Mouse (Mus musculus) heart, embryonic 14.5 days (tissue): ENCODE measurements around the gene Ptprn2. TPM values are rescaled to one million over a fixed set of nuclear protein-coding genes. Genes with fewer than 3 reads are reported as not detected.

Experiments
- ATAC-seq: fragments of 200-750 bp; cut with Nextera tagmentation; 2 replicates; pipeline ENCODE4 v1.8.0; 2017; ENCODE audit warnings: low read depth, moderate TSS enrichment; ENCODE audit not compliant: insufficient number of reproducible peaks, insufficient read depth, low FRiP score
- H3K27ac ChIP-seq, 2 experiments: fragments of 200-500 bp in 1 of 2; fragments of 300-500 bp in 1 of 2; sonication (generic) in 1 of 2; replicated peaks in 1 of 2; 2 replicates each; pipeline ENCODE4 v1.5.1; 2012 to 2014; ENCODE audit warnings: low read depth in 2 of 2, low read length in 2 of 2, control low read depth in 1 of 2, mild to moderate bottlenecking in 1 of 2, mixed read lengths in 1 of 2; ENCODE audit not compliant: control insufficient read depth in 1 of 2, insufficient read depth in 1 of 2
- H3K27me3 ChIP-seq: fragments of 300-500 bp; sonication (generic); 2 replicates; pipeline ENCODE4 v1.6.1; 2014; ENCODE audit warnings: mild to moderate bottlenecking, low read length, control low read depth; ENCODE audit not compliant: control insufficient read depth, insufficient read depth
- H3K36me3 ChIP-seq: fragments of 300-500 bp; sonication (generic); 2 replicates; pipeline ENCODE4 v1.6.1; 2014; ENCODE audit warnings: mild to moderate bottlenecking, control low read depth, low read length, mixed read lengths; ENCODE audit not compliant: control insufficient read depth, insufficient read depth
- H3K4me1 ChIP-seq, 2 experiments: fragments of 200-500 bp in 1 of 2; fragments of 300-500 bp in 1 of 2; sonication (generic) in 1 of 2; 2 replicates each; pipeline ENCODE4 v1.6.1; 2012 to 2014; ENCODE audit warnings: low read length in 2 of 2, control low read depth in 1 of 2, mixed read lengths in 1 of 2; ENCODE audit not compliant: control insufficient read depth in 2 of 2, insufficient read depth in 2 of 2
- H3K4me2 ChIP-seq: fragments of 300-500 bp; sonication (generic); 2 replicates; pipeline ENCODE4 v1.6.1; 2014; ENCODE audit warnings: mild to moderate bottlenecking, low read length
- H3K4me3 ChIP-seq, 2 experiments: fragments of 200-500 bp in 1 of 2; fragments of 300-500 bp in 1 of 2; sonication (generic) in 1 of 2; 2 replicates each; pipeline ENCODE4 v1.5.1; 2012 to 2014; ENCODE audit warnings: low read length in 2 of 2, mild to moderate bottlenecking in 2 of 2, control low read depth in 1 of 2, low read depth in 1 of 2, moderate library complexity in 1 of 2; ENCODE audit not compliant: control insufficient read depth in 1 of 2, insufficient read depth in 1 of 2
- H3K9ac ChIP-seq: fragments of 300-500 bp; sonication (generic); 2 replicates; pipeline ENCODE4 v1.6.1; 2014; ENCODE audit warnings: mild to moderate bottlenecking, low read length
- H3K9me3 ChIP-seq: fragments of 300-500 bp; sonication (generic); 2 replicates; pipeline ENCODE4 v1.6.1; 2016; ENCODE audit warnings: low read length, control low read depth; ENCODE audit not compliant: control insufficient read depth
- WGBS: fragments of 180-500 bp; shearing (Covaris S2); extraction: QIAGEN DNeasy Blood & Tissue Kit; methylation state at CpG from one replicate; pipeline ENCODE4 v1.1.7; 2014; 5-methylcytosine and 5-hydroxymethylcytosine counted together
- polyA plus RNA-seq: library from polyadenylated mRNA; unstranded; fragments of >200 nt; fragmentation: Nextera tagmentation; extraction: Ambion mirVana; gene quantifications from 2 replicates; pipeline ENCODE4 v1.2.1, GENCODE M21; 2014

Ptprn2 gene
- polyA plus RNA-seq, 1 experiment from 2014 or later, result 0.20 TPM

GRCm38 (mm10) chr12:116599537-116599936, 114.0 kb downstream of the Ptprn2 start:
- H3K4me1 ChIP-seq, result peaks cover 0 to 2% of the 10 kb centered on the region in 2 experiments; a peak in 1 of 4 replicates
- 68% methylated on average over 1 of the region's 1 CpGs for WGBS
- no peaks in the 10 kb centered on the region for H3K27me3 ChIP-seq
- ATAC-seq, result no peak
- H3K36me3 ChIP-seq, result no peaks in the 10 kb centered on the region
- H3K4me2 ChIP-seq, result no peak overlapping the region
- no peak overlapping the region for H3K27ac ChIP-seq
- no peak overlapping the region for H3K9ac ChIP-seq
- H3K4me3 ChIP-seq, result no peak overlapping the region
- no peaks in the 10 kb centered on the region for H3K9me3 ChIP-seq

GRCm38 (mm10) chr12:116600054-116600453, 114.5 kb downstream of the Ptprn2 start:
- Histone ChIP-seq H3K9me3 (no peaks in the 10 kb centered on the region), H3K36me3 (no peaks in the 10 kb centered on the region), H3K4me1 (peaks cover 0 to 2% of the 10 kb centered on the region in 2 experiments; a peak in 1 of 4 replicates), H3K27ac (no peak overlapping the region), H3K27me3 (no peaks in the 10 kb centered on the region), H3K9ac (no peak overlapping the region), H3K4me2 (no peak overlapping the region), H3K4me3 (no peak overlapping the region)
- 76% methylated on average over 6 of the region's 6 CpGs for WGBS
- ATAC-seq, result no peak

GRCm38 (mm10) chr12:116601395-116601794, 115.9 kb downstream of the Ptprn2 start:
- H3K9me3 ChIP-seq, result no peaks in the 10 kb centered on the region
- H3K27me3 ChIP-seq, result no peaks in the 10 kb centered on the region
- ATAC-seq, result no peak
- no peak overlapping the region for H3K27ac ChIP-seq
- H3K4me3 ChIP-seq, result no peak overlapping the region
- 82% methylated on average over 3 of the region's 3 CpGs for WGBS
- H3K4me1 ChIP-seq, result peaks cover 0 to 2% of the 10 kb centered on the region in 2 experiments; a peak in 1 of 4 replicates
- H3K4me2 ChIP-seq, result no peak overlapping the region
- no peak overlapping the region for H3K9ac ChIP-seq
- H3K36me3 ChIP-seq, result no peaks in the 10 kb centered on the region

DNA sequence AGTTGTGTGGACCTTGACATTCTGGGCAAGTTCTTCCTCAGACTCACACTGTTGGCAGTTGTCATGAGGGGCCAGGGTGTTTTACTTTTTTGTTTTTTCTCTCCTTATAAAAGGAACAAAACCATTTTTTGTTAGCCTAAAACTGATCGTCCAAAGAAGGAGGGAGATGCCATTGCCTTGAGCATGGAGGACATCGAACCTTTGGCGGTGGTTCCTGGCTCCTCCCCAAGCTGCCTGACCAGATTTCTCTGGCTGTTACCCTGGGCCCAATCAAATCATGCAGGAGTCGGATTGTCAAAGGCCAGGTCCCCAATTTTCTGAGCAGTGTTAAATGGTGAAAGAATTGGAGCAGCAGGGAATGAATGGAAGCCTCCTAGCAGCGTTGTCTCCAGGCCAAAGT, 116.4 kb downstream of the Ptprn2 start:
- no peak overlapping the region for H3K9ac ChIP-seq
- no peaks in the 10 kb centered on the region for H3K27me3 ChIP-seq
- H3K4me1 ChIP-seq, result peaks cover 0 to 2% of the 10 kb centered on the region in 2 experiments; a peak in 1 of 4 replicates
- H3K9me3 ChIP-seq, result no peaks in the 10 kb centered on the region
- no peak for ATAC-seq
- no peaks in the 10 kb centered on the region for H3K36me3 ChIP-seq
- no peak overlapping the region for H3K4me3 ChIP-seq
- WGBS, result 72% methylated on average over 5 of the region's 5 CpGs
- H3K4me2 ChIP-seq, result no peak overlapping the region
- no peak overlapping the region for H3K27ac ChIP-seq

- ATAC-seq, result no peak
- WGBS, result 79% methylated on average over 6 of the region's 6 CpGs
- H3K4me1 ChIP-seq, result no peaks in the 10 kb centered on the region
- H3K4me3 ChIP-seq, result no peak overlapping the region
- H3K36me3 ChIP-seq, result no peaks in the 10 kb centered on the region
- H3K27ac ChIP-seq, result no peak overlapping the region
- no peaks in the 10 kb centered on the region for H3K27me3 ChIP-seq
- H3K9ac ChIP-seq, result no peak overlapping the region
- H3K9me3 ChIP-seq, result no peaks in the 10 kb centered on the region
- H3K4me2 ChIP-seq, result no peak overlapping the region
These were observed 123.1 kb downstream of the Ptprn2 start for GRCm38 (mm10) chr12:116608598-116608997.

DNA sequence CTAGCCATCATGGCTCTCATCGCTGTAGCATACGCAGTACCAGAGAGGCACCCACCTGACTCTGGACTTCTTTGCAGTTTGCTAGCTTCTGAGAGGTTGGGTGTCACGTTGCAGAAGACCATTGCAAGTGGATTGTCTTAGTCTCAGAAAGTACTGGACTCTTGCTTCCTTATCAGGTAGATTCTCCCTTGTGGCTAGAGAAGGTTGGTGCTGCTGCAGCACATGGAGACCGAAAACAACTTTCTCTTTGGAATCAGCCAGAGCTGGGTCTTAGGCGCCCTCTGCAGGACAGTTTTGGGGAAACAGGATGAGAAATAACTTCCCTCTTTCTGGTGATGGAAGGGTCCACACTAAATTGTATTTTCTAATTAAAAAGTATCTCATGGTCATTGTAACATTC, 134.3 kb downstream of the Ptprn2 start:
- 39% methylated on average over 5 of the region's 5 CpGs for WGBS
- no peaks in the 10 kb centered on the region for H3K9me3 ChIP-seq
- no peak for ATAC-seq

DNA sequence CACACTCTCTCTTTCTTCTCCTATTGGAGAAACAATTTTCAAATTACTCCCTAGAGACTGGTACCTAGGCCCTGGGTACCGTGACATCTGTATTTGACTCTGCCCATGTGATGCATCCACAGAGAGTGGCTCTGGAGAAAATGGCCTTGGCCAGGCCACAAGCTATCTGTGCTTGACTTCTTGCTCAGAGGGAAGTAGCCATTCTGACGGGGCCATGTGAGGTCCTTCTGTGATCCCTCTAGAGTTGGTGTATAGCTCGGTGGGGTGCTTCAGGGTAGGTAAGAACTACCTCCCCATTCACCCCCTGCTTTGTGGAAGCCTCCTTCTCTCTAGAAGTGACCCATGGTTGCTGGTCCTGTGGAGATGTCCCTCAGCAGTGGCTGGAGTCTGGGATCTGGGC, 134.8 kb downstream of the Ptprn2 start:
- Histone ChIP-seq H3K4me2 (no peak overlapping the region), H3K9ac (no peak overlapping the region), H3K9me3 (no peaks in the 10 kb centered on the region), H3K4me3 (no peak overlapping the region), H3K27ac (no peak overlapping the region), H3K27me3 (0 out of 2 replicates have a peak, but pooled peaks cover 3% of the 10 kb centered on the region), H3K36me3 (no peaks in the 10 kb centered on the region), H3K4me1 (peaks cover 0 to 2% of the 10 kb centered on the region in 2 experiments; a peak in 1 of 4 replicates)
- 67% methylated on average over 3 of the region's 3 CpGs for WGBS
- ATAC-seq, result no peak

More for the DNA sequence above, 134.3 kb downstream of the Ptprn2 start:
- H3K4me2 ChIP-seq, result 0 out of 2 replicates have a peak overlapping the region, but pooled peaks have one; percentile 30
- no peak overlapping the region for H3K9ac ChIP-seq
- 0 out of 2 replicates have a peak, but pooled peaks cover 3% of the 10 kb centered on the region for H3K27me3 ChIP-seq
- H3K27ac ChIP-seq, result no peak overlapping the region
- H3K36me3 ChIP-seq, result no peaks in the 10 kb centered on the region
- no peak overlapping the region for H3K4me3 ChIP-seq
- peaks cover 0 to 2% of the 10 kb centered on the region in 2 experiments; a peak in 1 of 4 replicates for H3K4me1 ChIP-seq
